Mouse (Mus musculus) large intestine, adult 2 months (tissue): ENCODE measurements at regions not wholly inside any gene's neighbourhood (a gene's known extent, or its start where the extent isn't known, plus 50 kb on each side); places are given as distances from the start of the nearest gene placed in this dataset.
"Not testable (repeated sequence)": the region's sequence is repeated elsewhere in the genome, so short reads cannot be mapped to it uniquely, and the experiment has no call there.

Source experiments
- DNase-seq: peaks from one replicate; pipeline ENCODE4 v3.0.0-alpha.2; 2012; ENCODE audit warnings: low read depth, low spot score
- whole genome bisulfite sequencing: fragments of 180-500 bp; shearing (Covaris S2); methylation state at CpG from one replicate; pipeline ENCODE4 v1.1.7; 2018; 5-methylcytosine and 5-hydroxymethylcytosine counted together

- no peak for DNase-seq
Observed at GRCm38 (mm10) chr3:83416536-83416935, 288.8 kb downstream of the Dchs2 start.

GRCm38 (mm10) chr3:83424267-83424666 is 296.5 kb downstream of the Dchs2 start:
- WGBS, result 21% methylated on average over 7 of the region's 7 CpGs
- DNase-seq, result no peak

GRCm38 (mm10) chr3:83429376-83429775 is 301.6 kb downstream of the Dchs2 start:
- no peak for DNase-seq
- 90% methylated on average over 3 of the region's 3 CpGs for WGBS

GRCm38 (mm10) chr3:83446154-83446667 is 318.5 kb downstream of the Dchs2 start:
- no peak for DNase-seq
- 35% methylated on average over 7 of the region's 7 CpGs for WGBS

GRCm38 (mm10) chr3:83450662-83451061 is 315.5 kb upstream of the Sfrp2 start:
- DNase-seq, result no peak
- 69% methylated on average over 2 of the region's 2 CpGs for WGBS

- DNase-seq, result no peak
- 79% methylated on average over 3 of the region's 3 CpGs for WGBS
Observed at GRCm38 (mm10) chr3:83451317-83451716, 314.8 kb upstream of the Sfrp2 start.

- WGBS, result 65% methylated on average over 2 of the region's 2 CpGs
- DNase-seq, result no peak
Observed at GRCm38 (mm10) chr3:83453462-83453861, 312.7 kb upstream of the Sfrp2 start.

- WGBS, result 36% methylated on average over 1 of the region's 1 CpGs
- DNase-seq, result no peak
Observed at GRCm38 (mm10) chr3:83458450-83458849, 307.7 kb upstream of the Sfrp2 start.

- no peak for DNase-seq
- 84% methylated on average over 3 of the region's 3 CpGs for WGBS
Observed at GRCm38 (mm10) chr3:83479251-83479650, 286.9 kb upstream of the Sfrp2 start.

GRCm38 (mm10) chr3:83480176-83480575 is 285.9 kb upstream of the Sfrp2 start:
- no peak for DNase-seq
- 91% methylated on average over 1 of the region's 1 CpGs for WGBS

GRCm38 (mm10) chr3:83486192-83486716 is 279.9 kb upstream of the Sfrp2 start:
- DNase-seq, result no peak
- 73% methylated on average over 7 of the region's 7 CpGs for WGBS

GRCm38 (mm10) chr3:83495584-83495983 is 270.5 kb upstream of the Sfrp2 start:
- no peak for DNase-seq

GRCm38 (mm10) chr3:83503901-83504300 is 262.2 kb upstream of the Sfrp2 start:
- DNase-seq, result no peak
- WGBS, result 47% methylated on average over 7 of the region's 7 CpGs

More at GRCm38 (mm10) chr3:83495584-83495983, 270.5 kb upstream of the Sfrp2 start:
- WGBS, result 17% methylated on average over 1 of the region's 1 CpGs

GRCm38 (mm10) chr3:83516614-83517013 is 249.5 kb upstream of the Sfrp2 start:
- DNase-seq, result no peak
- 31% methylated on average over 4 of the region's 4 CpGs for WGBS

- WGBS, result 78% methylated on average over 6 of the region's 6 CpGs
- DNase-seq, result no peak
Observed at GRCm38 (mm10) chr3:83517914-83518635, 248.0 kb upstream of the Sfrp2 start.

GRCm38 (mm10) chr3:83530243-83530847 is 235.8 kb upstream of the Sfrp2 start:
- WGBS, result 84% methylated on average over 4 of the region's 4 CpGs

GRCm38 (mm10) chr3:83536624-83537023 is 229.5 kb upstream of the Sfrp2 start:
- 46% methylated on average over 5 of the region's 5 CpGs for WGBS
- not testable (repeated sequence) for DNase-seq

More at GRCm38 (mm10) chr3:83530243-83530847, 235.8 kb upstream of the Sfrp2 start:
- no peak for DNase-seq

- WGBS, result 36% methylated on average over 4 of the region's 4 CpGs
Observed at GRCm38 (mm10) chr3:83537231-83537630, 228.9 kb upstream of the Sfrp2 start.

GRCm38 (mm10) chr3:83537711-83538110 is 228.4 kb upstream of the Sfrp2 start:
- 59% methylated on average over 7 of the region's 7 CpGs for WGBS
- DNase-seq, result no peak

More at GRCm38 (mm10) chr3:83537231-83537630, 228.9 kb upstream of the Sfrp2 start:
- DNase-seq, result no peak

GRCm38 (mm10) chr3:83538898-83539297 is 227.2 kb upstream of the Sfrp2 start:
- 58% methylated on average over 2 of the region's 2 CpGs for WGBS
- DNase-seq, result no peak
